Mouse (Mus musculus) heart, embryonic 14.5 days (tissue): ENCODE measurements at regions not wholly inside any gene's neighbourhood (a gene's known extent, or its start where the extent isn't known, plus 50 kb on each side); places are given as distances from the start of the nearest gene placed in this dataset.

ENCODE experiments used
- ATAC-seq: fragments of 200-750 bp; cut with Nextera tagmentation; 2 replicates; pipeline ENCODE4 v1.8.0; 2017; ENCODE audit warnings: low read depth, moderate TSS enrichment; ENCODE audit not compliant: insufficient number of reproducible peaks, insufficient read depth, low FRiP score
- H3K27ac ChIP-seq, 2 experiments: fragments of 200-500 bp in 1 of 2; fragments of 300-500 bp in 1 of 2; sonication (generic) in 1 of 2; replicated peaks in 1 of 2; 2 replicates each; pipeline ENCODE4 v1.5.1; 2012 to 2014; ENCODE audit warnings: low read depth in 2 of 2, low read length in 2 of 2, control low read depth in 1 of 2, mild to moderate bottlenecking in 1 of 2, mixed read lengths in 1 of 2; ENCODE audit not compliant: control insufficient read depth in 1 of 2, insufficient read depth in 1 of 2
- H3K27me3 ChIP-seq: fragments of 300-500 bp; sonication (generic); 2 replicates; pipeline ENCODE4 v1.6.1; 2014; ENCODE audit warnings: mild to moderate bottlenecking, low read length, control low read depth; ENCODE audit not compliant: control insufficient read depth, insufficient read depth
- H3K36me3 ChIP-seq: fragments of 300-500 bp; sonication (generic); 2 replicates; pipeline ENCODE4 v1.6.1; 2014; ENCODE audit warnings: mild to moderate bottlenecking, control low read depth, low read length, mixed read lengths; ENCODE audit not compliant: control insufficient read depth, insufficient read depth
- H3K4me1 ChIP-seq, 2 experiments: fragments of 200-500 bp in 1 of 2; fragments of 300-500 bp in 1 of 2; sonication (generic) in 1 of 2; 2 replicates each; pipeline ENCODE4 v1.6.1; 2012 to 2014; ENCODE audit warnings: low read length in 2 of 2, control low read depth in 1 of 2, mixed read lengths in 1 of 2; ENCODE audit not compliant: control insufficient read depth in 2 of 2, insufficient read depth in 2 of 2
- H3K4me2 ChIP-seq: fragments of 300-500 bp; sonication (generic); 2 replicates; pipeline ENCODE4 v1.6.1; 2014; ENCODE audit warnings: mild to moderate bottlenecking, low read length
- H3K4me3 ChIP-seq, 2 experiments: fragments of 200-500 bp in 1 of 2; fragments of 300-500 bp in 1 of 2; sonication (generic) in 1 of 2; 2 replicates each; pipeline ENCODE4 v1.5.1; 2012 to 2014; ENCODE audit warnings: low read length in 2 of 2, mild to moderate bottlenecking in 2 of 2, control low read depth in 1 of 2, low read depth in 1 of 2, moderate library complexity in 1 of 2; ENCODE audit not compliant: control insufficient read depth in 1 of 2, insufficient read depth in 1 of 2
- H3K9ac ChIP-seq: fragments of 300-500 bp; sonication (generic); 2 replicates; pipeline ENCODE4 v1.6.1; 2014; ENCODE audit warnings: mild to moderate bottlenecking, low read length
- H3K9me3 ChIP-seq: fragments of 300-500 bp; sonication (generic); 2 replicates; pipeline ENCODE4 v1.6.1; 2016; ENCODE audit warnings: low read length, control low read depth; ENCODE audit not compliant: control insufficient read depth
- WGBS: fragments of 180-500 bp; shearing (Covaris S2); extraction: QIAGEN DNeasy Blood & Tissue Kit; methylation state at CpG from one replicate; pipeline ENCODE4 v1.1.7; 2014; 5-methylcytosine and 5-hydroxymethylcytosine counted together

DNA sequence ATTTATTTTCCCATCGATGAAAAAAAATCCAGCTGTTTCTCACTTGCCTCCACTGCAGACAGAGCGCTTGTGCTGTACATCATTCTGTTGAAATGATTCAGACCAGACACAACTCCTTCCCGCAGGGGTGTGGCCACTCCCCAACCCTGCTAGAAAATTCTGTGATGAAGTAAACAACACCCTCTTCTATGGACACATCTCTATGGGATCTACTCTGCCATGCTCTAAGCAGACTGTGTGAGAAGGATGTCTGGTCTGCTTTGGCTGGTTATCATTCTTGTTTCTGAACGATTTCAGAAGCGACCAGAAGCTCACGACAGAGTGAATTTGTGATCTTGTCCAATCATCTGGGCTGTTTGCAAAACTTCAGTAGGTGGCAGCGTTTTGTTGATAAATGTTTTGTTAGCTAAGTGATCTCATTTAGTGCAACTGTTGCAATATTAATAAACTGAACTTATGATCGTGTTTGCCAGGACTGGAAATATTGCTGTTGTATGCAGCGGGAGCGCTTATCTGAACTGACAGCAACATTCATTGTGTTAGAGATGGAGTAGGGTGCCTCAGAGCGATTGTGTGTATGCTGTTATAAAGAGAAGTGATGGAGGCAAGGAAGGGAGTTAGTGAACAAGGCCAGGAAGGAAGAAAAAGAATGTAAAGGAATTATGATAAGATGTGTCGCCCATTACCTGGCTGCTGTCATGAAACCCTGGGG is 605.2 kb upstream of the Nox3 start:
- Histone ChIP-seq H3K27ac (no peak overlapping the region), H3K9me3 (no peaks in the 10 kb centered on the region), H3K9ac (no peak overlapping the region), H3K4me2 (no peak overlapping the region), H3K4me1 (peaks cover 0 to 7% of the 10 kb centered on the region in 2 experiments; a peak in 2 of 4 replicates), H3K27me3 (no peaks in the 10 kb centered on the region), H3K4me3 (no peak overlapping the region), H3K36me3 (no peaks in the 10 kb centered on the region)
- ATAC-seq = no peak
- WGBS = 65% methylated on average over 12 of the region's 12 CpGs

DNA sequence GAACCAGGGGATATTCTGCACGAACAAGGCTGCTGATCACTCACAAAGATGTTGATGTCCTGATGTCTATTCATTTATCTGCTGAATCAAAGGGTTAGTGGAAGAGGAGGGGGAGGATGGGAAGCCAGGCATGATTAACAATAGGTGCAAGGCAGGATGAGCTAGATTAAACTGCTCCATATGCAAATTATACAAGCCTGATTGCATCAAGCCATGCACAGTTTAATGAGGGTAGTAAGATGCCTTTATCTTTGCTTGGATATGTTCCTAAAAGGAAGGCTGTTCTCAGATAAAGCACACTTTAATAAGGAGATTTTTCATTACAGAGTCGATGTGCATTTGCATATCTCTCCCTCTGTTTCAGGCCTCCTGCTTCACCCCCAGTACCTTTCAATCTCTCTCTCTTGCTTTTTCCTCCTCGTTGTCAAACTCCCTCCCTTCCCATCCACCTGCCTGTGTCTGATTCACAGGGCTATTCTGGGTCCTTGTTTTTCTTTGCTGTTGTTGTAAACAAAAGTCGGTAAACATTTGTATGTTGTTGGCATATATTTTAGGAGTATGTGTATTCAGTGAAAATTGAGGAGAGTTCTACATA is 615.8 kb upstream of the Nox3 start:
- H3K4me2 ChIP-seq = no peak overlapping the region
- H3K4me1 ChIP-seq = no peaks in the 10 kb centered on the region
- WGBS = 48% methylated on average over 4 of the region's 4 CpGs
- no peak overlapping the region for H3K9ac ChIP-seq
- no peaks in the 10 kb centered on the region for H3K36me3 ChIP-seq
- no peak overlapping the region for H3K27ac ChIP-seq
- H3K27me3 ChIP-seq = no peaks in the 10 kb centered on the region
- no peak for ATAC-seq
- no peaks in the 10 kb centered on the region for H3K9me3 ChIP-seq
- H3K4me3 ChIP-seq = no peak overlapping the region

DNA sequence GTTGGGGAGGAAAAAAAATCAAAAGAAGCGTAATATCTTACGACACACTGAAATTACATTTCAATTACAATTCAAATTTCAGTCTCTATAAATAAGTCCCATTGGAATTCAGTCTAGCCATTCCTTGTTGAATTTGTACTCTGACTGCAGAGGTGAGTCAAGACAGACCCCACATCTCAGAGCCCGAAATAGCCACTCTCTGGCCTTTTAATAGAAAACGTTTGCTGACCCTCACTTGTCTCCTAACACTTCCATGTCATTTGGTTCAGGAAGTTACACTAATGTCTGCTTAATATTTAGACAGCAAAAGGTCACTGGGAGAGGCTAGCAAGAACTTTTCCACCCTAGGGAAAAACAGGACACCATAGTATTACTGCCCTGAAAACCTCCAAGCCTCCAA is 623.1 kb upstream of the Nox3 start:
- Histone ChIP-seq H3K36me3 (no peaks in the 10 kb centered on the region), H3K27me3 (no peaks in the 10 kb centered on the region), H3K4me2 (no peak overlapping the region), H3K27ac (peak overlapping the region; percentile 49 to 57; a peak in 3 of 4 replicates), H3K4me1 (0 out of 4 replicates have a peak, but pooled peaks cover 0 to 4% of the 10 kb centered on the region in 2 experiments), H3K4me3 (no peak overlapping the region), H3K9ac (no peak overlapping the region), H3K9me3 (no peaks in the 10 kb centered on the region)
- ATAC-seq = no peak
- 33% methylated on average over 4 of the region's 4 CpGs for WGBS

DNA sequence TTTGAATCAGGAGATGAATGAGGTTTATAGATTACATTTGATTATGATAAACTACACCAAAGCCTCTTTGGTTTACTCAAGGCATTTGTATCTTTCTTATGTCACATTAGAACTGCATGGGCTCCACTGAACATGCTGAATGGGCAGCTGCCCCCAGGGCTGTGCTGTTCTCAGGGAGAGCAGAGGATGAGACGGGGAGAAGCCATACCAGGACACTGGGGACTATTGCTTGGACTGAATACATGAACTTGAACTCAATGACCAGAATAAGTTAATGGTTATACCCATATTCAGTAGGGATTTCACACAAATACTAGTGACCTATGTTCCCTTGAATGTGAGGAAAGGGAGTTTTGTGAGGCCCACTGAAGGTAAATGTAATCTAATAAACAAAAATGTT is 632.7 kb upstream of the Nox3 start:
- H3K36me3 ChIP-seq = no peaks in the 10 kb centered on the region
- H3K9me3 ChIP-seq = no peaks in the 10 kb centered on the region
- no peak overlapping the region for H3K4me2 ChIP-seq
- H3K27ac ChIP-seq = no peak overlapping the region
- ATAC-seq = no peak
- no peak overlapping the region for H3K9ac ChIP-seq
- 79% methylated on average over 1 of the region's 1 CpGs for WGBS
- no peaks in the 10 kb centered on the region for H3K27me3 ChIP-seq
- H3K4me1 ChIP-seq = peaks cover 2 to 3% of the 10 kb centered on the region in 2 experiments; a peak in 1 of 4 replicates
- H3K4me3 ChIP-seq = no peak overlapping the region

DNA sequence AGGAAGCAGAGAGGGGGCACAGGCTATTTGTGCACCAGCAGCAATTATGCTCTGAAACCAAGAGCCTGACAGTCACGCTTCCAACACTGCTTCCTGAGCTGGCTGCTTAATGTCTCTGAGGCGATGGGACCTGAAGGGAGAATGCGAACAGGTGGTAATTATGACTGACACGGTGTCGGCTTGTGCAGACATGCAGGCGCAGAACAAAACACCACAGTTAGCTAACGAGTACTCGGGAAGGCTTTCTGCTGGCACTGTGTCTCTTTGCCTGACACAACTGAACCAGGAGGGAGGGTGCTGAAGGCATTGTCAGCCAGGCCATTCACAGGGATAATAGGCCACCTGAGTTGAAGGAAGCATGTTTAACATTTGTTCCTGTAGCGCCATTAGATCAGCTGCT is 635.6 kb upstream of the Nox3 start:
- 71% methylated on average over 9 of the region's 9 CpGs for WGBS
- no peak for ATAC-seq
- no peak overlapping the region for H3K27ac ChIP-seq

DNA sequence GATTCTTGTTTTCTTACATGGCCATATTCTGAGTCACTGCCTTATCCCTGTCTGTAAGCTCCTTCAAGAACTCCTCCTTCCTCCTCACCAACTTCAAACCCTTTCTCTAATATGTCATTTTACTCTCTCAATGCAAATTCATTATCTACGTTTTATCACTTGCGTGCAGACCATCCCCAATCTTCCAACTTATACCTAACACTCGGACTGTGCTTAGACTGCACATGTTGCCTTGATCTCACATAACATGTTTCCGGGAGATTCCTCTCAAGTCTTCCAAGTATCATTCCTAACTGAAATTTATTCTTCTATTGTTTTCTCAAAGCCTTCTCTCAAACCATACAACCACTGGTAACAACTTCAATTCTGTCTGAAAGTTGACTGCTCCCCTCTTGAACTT is 637.0 kb upstream of the Nox3 start:
- no peak for ATAC-seq
- no peak overlapping the region for H3K4me2 ChIP-seq
- H3K9ac ChIP-seq = no peak overlapping the region
- H3K9me3 ChIP-seq = no peaks in the 10 kb centered on the region
- H3K27me3 ChIP-seq = no peaks in the 10 kb centered on the region
- H3K4me3 ChIP-seq = no peak overlapping the region
- H3K27ac ChIP-seq = no peak overlapping the region
- no peaks in the 10 kb centered on the region for H3K4me1 ChIP-seq
- no peaks in the 10 kb centered on the region for H3K36me3 ChIP-seq
- 88% methylated on average over 4 of the region's 4 CpGs for WGBS

More for the DNA sequence above, 635.6 kb upstream of the Nox3 start:
- H3K36me3 ChIP-seq = no peaks in the 10 kb centered on the region
- H3K4me2 ChIP-seq = no peak overlapping the region
- no peak overlapping the region for H3K9ac ChIP-seq
- H3K9me3 ChIP-seq = no peaks in the 10 kb centered on the region
- H3K4me1 ChIP-seq = peaks cover 0 to under 1% of the 10 kb centered on the region in 2 experiments; a peak in 1 of 4 replicates
- no peak overlapping the region for H3K4me3 ChIP-seq
- no peaks in the 10 kb centered on the region for H3K27me3 ChIP-seq

DNA sequence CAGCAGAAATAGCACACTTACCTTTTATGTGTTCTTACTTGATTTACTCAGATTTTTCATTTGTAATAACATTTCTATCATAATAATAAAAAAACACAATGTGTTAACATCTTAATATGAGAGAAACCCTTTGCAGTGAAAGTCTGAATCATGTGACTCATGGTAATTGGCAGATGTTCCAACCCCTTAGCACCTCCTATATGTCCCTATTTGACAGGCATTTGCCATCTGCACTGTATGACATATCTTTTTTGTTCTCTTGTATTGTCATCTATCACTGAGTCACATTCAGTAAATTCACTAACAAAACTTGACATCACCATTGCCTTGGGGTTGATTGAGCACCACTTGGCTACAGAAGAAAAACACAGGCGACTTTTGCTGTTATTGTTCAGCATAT is 641.1 kb upstream of the Arid1b start:
- WGBS = 48% methylated on average over 1 of the region's 1 CpGs

More for the DNA sequence above, 641.1 kb upstream of the Arid1b start:
- H3K4me2 ChIP-seq = no peak overlapping the region
- no peak for ATAC-seq
- H3K27ac ChIP-seq = no peak overlapping the region
- no peaks in the 10 kb centered on the region for H3K9me3 ChIP-seq
- H3K9ac ChIP-seq = no peak overlapping the region
- no peaks in the 10 kb centered on the region for H3K4me1 ChIP-seq
- no peaks in the 10 kb centered on the region for H3K36me3 ChIP-seq
- no peak overlapping the region for H3K4me3 ChIP-seq
- no peaks in the 10 kb centered on the region for H3K27me3 ChIP-seq
